Mouse (Mus musculus) adrenal gland, postnatal 36 days (tissue): ENCODE data around the gene Ppp1cb. TPM values are rescaled to one million over a fixed set of nuclear protein-coding genes. Genes with fewer than 3 reads are reported as not detected.

Experiments
- total RNA-seq, 2 experiments: library from RNA; stranded (reverse); gene quantifications; 2 replicates each; pipeline ENCODE4 v1.2.3; 2021

Gene Ppp1cb
- total RNA-seq, 2 experiments from 2014 or later: 359 to 576 TPM

Other genes with a start within 250 kb of the Ppp1cb start
- gene Plb1, start 226.1 kb upstream of the Ppp1cb start, total RNA-seq: not detected
- gene Yes1, start 152.3 kb downstream of the Ppp1cb start, total RNA-seq: 10 to 100 TPM; 42.1 to 52.6 TPM